Mouse (Mus musculus) adrenal gland, adult 18-20 months (tissue): ENCODE results near the gene Olfr98. TPM values are rescaled to one million over a fixed set of nuclear protein-coding genes. Genes with fewer than 3 reads are reported as not detected.
"Not testable (repeated sequence)": the region's sequence is repeated elsewhere in the genome, so short reads cannot be mapped to it uniquely, and the experiment has no call there.

Experiments used
- DNase-seq, 2 experiments: peaks; one replicate each; pipeline ENCODE4 v3.0.0; 2021 to 2022; ENCODE audit warnings: low spot score in 2 of 2
- long read RNA-seq, 2 experiments: library from polyadenylated mRNA; stranded (forward); transcript quantifications; one replicate each; pipeline ENCODE4 v2.0.0; 2021
- total RNA-seq, 2 experiments: library from RNA; stranded (reverse); gene quantifications; 1 replicate in 1 of 2; 2 replicates in 1 of 2; pipeline ENCODE4 v1.2.3; 2021

The Olfr98 gene
- not detected for total RNA-seq
- long read RNA-seq, experiment 1 = 0 reads
- long read RNA-seq, experiment 2 = 0 reads

DNA sequence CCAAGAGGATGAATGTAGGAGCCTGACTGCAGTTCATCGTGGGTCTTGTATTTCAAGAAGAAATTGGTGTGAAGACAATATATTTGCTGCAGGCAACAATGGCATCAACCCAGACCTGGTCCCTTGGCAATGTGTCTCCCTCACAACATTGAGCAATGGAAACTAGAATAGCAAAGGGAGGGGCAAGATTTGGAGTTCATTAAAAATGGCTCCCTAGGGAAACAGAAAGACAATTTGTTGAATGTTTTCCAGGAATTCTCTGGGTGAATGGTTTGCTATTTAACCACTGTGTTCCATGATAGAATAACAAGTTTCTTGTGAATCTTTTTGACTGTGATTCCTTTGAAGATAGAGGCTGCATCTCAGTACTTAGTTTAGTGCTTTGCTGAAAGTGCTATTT lies at the start of gene Olfr98:
TSS of gene Olfr98 (minus strand) at position 124 of the 400 bp plus-strand sequence.
- DNase-seq = no peak

- no peak for DNase-seq
Measured at GRCm38 (mm10) chr17:37310146-37310699, 46.7 kb upstream of the Olfr98 start.

- no peak for DNase-seq
Measured at GRCm38 (mm10) chr17:37308483-37308882, 44.9 kb upstream of the Olfr98 start.

DNA sequence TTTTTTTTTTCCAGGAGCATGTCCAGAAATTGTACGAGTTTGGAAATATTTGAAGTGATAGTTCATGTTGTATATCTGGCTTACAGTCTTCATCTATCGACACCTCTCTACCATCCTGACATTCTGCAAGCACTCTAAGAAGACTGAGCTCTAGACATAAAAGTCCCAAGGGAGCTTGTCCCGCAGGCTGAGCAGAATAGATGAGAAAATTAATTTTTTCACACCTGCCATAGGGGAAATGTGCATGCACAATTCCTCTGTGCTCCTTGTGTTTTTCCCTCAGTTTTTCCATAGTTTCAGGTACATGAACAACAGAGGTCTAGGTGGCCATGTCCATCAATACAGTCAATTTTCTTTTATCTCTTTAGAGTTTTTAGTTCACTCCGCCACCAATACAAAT lies 40.7 kb upstream of the Olfr98 start, which contains the start of gene Olfr101:
TSS of gene Olfr101 (minus strand) at position 101 of the 400 bp plus-strand sequence.
- no peak for DNase-seq

GRCm38 (mm10) chr17:37283360-37283759 lies 19.8 kb upstream of the Olfr98 start, which contains the start of gene Olfr99:
Gene Olfr99 (minus strand): TSS chr17:37283460.
- DNase-seq = no peak

GRCm38 (mm10) chr17:37280331-37280730 lies 16.8 kb upstream of the Olfr98 start:
- no peak for DNase-seq

DNA sequence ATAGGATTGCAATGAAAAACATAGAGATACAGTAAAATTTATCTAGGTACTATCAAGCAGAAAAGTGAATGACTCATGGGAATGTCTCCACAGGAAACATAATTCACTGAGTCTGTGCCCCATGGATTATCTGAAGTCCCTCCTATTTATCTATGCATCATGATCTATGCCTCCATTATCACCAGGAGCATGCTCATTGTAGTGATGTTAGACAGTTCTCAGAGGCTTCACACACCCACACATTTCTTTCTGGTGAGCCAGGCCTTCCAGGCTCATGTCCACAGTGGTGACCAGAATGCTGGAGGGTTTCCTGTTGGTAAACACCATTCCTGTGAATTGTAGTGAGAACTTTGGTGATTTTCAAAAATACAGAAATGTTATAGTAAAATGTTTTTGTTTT lies 13.0 kb upstream of the Olfr98 start:
- no peak for DNase-seq

DNA sequence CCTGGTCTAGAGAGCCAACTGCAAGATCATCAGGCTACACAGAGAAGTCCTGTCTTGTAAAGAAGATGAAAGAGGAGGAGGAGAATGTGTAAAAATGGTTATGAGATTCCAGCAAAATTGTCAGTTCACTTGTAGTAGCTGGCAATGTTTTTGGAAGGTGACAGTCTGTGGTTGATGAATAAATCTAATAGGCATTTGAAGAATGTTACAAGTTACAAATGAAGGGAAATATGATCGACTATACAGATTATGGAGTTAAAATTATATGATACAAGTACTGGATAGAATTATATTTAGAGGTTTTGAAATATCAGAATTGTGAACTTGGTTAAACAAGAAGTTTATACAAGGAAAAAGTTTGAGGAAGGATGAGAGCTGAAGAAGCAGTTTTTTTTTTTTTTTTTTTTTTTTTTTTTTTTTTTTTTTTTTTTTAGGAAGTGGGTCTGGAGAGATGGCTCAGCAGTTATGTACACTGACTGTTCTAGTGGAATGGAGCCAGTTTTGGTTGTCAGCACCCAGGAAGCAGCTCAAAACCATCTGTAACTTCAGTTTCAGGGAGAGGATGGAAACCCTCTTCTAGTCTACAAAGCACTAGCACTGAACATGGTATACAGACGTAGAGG lies 12.2 kb upstream of the Olfr98 start:
- DNase-seq = no peak

GRCm38 (mm10) chr17:37270702-37271092 lies 7.1 kb upstream of the Olfr98 start:
- peak in 1 of 2 experiments; percentile 37 for DNase-seq

- peak; percentile 91 for DNase-seq
Measured at GRCm38 (mm10) chr17:37270058-37270701, 6.6 kb upstream of the Olfr98 start, which contains the start of gene H2-M3. Gene H2-M3 (plus strand): TSS chr17:37270220.

- peak; percentile 9 to 25 for DNase-seq
Measured at GRCm38 (mm10) chr17:37250544-37250943, 13.0 kb downstream of the Olfr98 start.

DNA sequence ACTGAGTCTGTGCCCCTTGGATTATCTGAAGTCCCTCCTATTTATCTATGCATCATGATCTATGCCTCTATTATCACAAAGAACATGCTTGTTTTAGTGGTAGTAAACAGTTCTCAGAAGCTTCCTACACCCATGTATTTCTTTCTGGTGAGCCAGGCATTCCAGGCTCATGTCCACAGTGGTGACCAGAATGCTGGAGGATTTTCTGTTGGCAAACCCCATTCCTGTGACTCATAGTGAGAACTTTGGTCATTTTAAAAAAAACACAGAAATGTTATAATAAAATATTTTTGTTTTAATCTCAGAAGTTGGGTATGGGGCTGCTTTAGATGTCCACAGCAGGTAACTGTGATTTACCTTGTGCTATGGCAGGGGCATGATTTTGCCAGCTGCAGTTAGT lies 14.1 kb downstream of the Olfr98 start:
- no peak for DNase-seq

DNA sequence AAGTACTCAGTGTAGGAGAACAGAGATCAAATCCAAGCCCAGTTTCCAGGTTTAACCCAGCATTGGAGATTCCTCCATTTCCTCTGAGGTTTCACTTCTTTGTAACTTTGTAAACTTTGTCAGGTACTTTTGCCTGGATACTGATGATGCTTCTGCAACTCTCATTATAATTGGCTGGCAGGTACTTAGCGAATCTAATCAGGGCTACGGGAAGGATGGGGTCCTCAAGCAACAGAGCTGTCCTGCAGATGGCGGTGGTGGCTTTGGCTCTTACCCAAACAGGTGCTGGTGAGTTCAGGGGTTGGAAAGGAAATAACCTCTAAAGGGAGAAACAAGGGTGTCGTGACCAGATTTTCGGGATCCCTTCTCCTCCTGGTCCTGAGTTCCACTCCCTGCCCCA lies 16.8 kb downstream of the Olfr98 start:
- peak; percentile 20 to 33 for DNase-seq

- no peak for DNase-seq
Measured at GRCm38 (mm10) chr17:37242198-37242597, 21.4 kb downstream of the Olfr98 start.

DNA sequence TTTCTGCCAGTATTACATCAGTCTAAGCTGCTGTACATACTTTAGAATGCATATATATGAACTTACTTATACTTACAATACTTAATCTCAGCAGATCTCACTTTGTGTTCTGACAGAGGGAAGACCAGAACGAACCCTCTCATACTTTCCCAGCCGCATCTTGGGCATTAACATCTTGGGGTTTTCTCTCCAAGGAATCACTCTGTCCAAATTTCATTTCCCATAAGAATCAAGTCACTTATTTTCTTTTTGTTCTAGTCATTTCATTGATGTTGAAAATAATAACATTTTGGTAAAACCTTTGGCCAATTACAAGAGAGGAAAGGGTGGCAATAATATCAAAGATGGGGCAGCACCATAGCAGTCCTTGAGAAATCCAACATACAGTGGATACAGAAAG lies 26.3 kb downstream of the Olfr98 start, which contains the start of gene Olfr97:
TSS of gene Olfr97 (minus strand) at position 101 of the 400 bp plus-strand sequence.
- not testable (repeated sequence) for DNase-seq

GRCm38 (mm10) chr17:37221879-37222278 lies 41.7 kb downstream of the Olfr98 start:
- DNase-seq = no peak

DNA sequence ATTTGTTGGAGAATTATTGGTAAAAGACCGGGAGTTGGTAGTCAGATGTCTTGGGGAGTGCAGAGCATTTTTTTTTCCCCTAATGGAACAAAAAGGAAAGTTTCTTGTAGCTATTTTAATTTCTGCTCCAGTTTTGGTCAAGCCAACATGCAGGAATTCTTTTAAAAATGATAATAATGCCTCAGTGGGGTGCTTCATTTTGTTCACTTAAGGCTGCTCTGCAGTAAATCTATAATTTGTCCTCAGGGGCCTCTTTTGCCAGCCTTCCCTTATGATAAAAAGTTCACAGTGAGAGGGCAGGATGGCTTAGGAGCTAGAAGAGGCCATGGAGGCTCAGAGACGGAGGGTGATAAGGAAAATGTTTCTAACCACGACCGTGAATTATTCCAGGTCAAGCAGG lies 43.7 kb downstream of the Olfr98 start, which contains the start of gene Olfr96:
TSS of gene Olfr96 (plus strand) at position 301 of the 400 bp plus-strand sequence.
- no peak for DNase-seq

DNA sequence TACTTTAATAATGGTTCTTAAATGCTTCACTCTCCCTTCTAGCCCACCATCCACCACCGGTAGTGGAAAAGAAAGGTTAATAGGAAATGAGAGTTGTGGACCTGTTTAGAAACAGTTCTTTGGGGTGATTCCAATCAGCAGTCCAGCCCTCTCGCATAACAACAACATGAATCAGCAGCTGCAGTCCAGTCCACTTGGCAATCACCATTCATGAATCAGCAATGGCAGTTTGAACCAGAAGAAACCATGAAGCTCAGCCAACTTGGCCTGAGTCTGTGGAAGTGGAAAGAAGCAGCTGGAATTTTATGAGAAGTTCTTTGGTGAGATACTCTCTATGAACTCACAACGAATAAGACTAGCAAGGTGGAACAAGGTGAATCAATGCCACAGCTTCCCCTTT lies 45.1 kb downstream of the Olfr98 start:
- no peak for DNase-seq

DNA sequence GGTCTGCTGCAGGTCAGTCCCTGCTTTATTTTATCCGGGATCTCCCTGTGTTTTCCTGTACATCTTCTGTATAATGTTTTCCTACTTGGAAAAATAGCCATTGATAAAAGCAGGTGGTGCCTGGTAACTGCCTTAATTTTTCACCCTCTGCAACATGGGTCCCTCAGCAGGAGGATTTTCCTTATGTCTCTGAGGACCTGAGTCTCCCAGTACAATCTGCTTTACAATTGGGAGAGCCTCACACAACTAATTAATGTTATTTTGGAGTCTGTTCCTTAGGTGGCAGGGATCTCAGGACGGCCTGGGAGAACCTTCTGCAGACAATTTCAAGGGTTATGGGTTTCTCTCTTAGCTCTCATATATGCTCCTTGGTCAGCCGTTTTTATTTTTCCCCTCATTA lies 50.5 kb downstream of the Olfr98 start, which contains the start of gene Olfr95:
TSS of gene Olfr95 (minus strand) at position 101 of the 400 bp plus-strand sequence.
- no peak for DNase-seq
